Mouse (Mus musculus): ENCODE measurements around the gene Gm21731.
"Not testable (repeated sequence)": the region's sequence is repeated elsewhere in the genome, so short reads cannot be mapped to it uniquely, and the experiment has no call there.

GRCm38 (mm10) chr13:120220922-120221321 lies 18.0 kb upstream of the Gm21731 start:
- TF ChIP-seq CTCF (IDR thresholded peaks at IDR 0.05; ENCODE audit: borderline replicate concordance, extremely low read depth, insufficient read depth, insufficient read length); POLR2A (IDR thresholded peaks at IDR 0.05; ENCODE audit: borderline replicate concordance, extremely low read depth, insufficient read depth, insufficient read length, poor library complexity, severe bottlenecking): not testable (repeated sequence)
